Mouse (Mus musculus) layer of hippocampus, postnatal 14 days (tissue): Measurements from ENCODE around the gene Dguok. TPM values are rescaled to one million over a fixed set of nuclear protein-coding genes. Genes with fewer than 3 reads are reported as not detected.
A peak's percentile ranks its signal among the peaks of the same experiment; 100 is the strongest.

ENCODE experiments used
- DNase-seq, 2 experiments: peaks; one replicate each; pipeline ENCODE4 v3.0.0; 2021 to 2022; ENCODE audit warnings: low spot score in 2 of 2, mixed read lengths in 1 of 2
- total RNA-seq, 2 experiments: library from RNA; stranded (reverse); gene quantifications; 2 replicates each; pipeline ENCODE4 v1.2.3; 2021

Gene Dguok
- total RNA-seq, 2 experiments from 2014 or later: 28.1 to 28.7 TPM

DNA sequence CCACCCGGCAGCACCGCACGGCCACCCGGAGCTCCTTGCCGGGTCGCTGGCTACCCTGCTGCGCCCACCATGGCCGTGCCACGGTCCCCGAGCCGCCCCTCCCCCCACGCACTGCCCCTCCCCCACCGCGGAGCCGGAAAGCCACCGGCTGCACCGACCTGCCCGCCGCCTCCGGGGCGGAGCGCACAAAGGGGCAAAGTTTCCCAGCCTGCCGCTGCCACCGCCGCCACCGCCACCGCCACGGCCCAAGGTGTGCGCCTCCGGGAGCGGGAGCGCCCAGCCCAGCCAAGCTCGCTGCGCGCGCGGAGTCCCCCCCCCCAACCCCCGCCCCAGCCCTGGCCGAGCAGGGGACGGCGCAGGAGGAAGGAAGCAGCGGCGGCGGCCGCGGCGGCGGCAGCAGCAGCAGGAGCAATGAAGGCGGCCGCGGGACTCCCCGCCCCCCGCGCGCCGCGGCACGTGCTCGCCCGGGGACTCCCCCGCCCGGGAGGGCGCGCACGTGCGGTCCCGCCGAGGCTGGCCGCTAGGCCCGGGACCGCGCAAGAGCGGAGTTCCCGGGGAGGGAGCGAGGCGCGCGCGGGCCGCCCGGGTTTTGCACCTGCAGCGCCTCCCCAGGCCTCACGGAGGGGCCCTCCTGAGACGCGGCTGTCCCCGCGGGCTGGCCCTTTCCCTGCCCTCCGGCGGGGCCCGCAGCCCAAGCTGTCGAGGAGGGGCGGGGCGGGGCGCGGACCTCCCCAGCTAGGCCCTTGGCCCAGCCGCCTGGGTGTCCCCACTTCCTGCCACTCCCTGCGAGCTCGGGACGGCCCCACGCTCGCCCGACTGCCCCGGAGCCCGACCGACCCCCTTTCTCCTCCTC is 50.4 kb downstream of the Dguok start:
- peak in 1 of 2 experiments; percentile 54 for DNase-seq

DNA sequence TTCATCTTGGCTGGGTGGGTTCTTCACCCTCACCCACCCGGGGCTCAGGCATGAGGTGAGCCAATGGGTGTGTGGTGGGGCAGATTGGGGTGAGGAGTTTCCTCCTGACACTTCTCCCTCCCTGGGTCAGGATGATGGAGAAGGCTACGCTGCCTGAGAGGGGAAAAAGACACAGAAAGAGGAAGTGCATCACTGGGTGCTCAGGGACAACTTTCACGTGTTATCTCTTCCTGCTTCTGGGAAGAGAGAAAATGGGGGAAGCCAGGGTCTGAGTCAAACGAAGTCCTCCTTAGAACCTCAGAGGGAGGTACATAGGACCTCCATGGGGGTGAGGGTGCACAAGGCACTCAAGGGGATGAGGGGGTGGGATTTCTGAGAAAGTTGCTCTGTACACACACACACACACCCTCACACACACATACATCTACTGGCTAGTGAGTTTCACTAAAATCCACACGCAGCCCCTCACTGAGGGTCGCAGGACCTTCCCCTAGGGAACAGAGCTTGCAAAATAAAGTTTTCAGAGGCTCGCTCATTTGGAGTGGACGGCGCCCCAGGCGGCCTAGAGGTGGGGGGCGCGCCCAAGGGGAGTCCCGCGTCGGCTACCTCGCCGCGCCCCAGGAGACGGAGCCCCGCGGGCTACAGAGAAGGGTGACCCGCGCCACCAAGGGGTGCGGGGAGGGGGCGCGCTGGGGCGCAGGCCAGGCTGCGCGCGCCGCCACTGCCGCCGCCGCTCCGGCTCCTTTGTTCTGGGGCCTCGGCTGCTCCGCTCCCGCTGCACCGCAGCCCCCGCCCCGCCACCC is 51.2 kb downstream of the Dguok start:
- no peak for DNase-seq

DNA sequence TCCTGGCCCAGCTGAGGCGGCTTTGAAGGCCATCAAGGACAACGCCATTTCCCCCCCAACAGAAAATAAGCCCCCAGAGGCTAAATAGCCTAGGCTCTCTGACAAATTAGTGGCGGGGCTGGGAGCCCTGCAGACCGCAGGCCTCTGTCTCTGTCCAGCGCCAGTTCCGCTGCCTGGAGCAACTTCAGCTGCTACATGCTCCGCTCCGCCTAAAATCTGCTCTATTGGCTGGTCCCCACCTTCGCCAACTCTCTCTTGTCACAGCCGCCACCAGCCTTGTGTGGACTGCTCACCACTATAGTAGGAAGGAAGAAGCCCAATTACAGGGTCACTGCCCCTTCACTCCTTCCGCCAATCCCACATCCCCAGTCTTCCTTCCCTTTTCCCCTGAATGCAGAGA is 53.1 kb downstream of the Dguok start:
- no peak for DNase-seq

DNA sequence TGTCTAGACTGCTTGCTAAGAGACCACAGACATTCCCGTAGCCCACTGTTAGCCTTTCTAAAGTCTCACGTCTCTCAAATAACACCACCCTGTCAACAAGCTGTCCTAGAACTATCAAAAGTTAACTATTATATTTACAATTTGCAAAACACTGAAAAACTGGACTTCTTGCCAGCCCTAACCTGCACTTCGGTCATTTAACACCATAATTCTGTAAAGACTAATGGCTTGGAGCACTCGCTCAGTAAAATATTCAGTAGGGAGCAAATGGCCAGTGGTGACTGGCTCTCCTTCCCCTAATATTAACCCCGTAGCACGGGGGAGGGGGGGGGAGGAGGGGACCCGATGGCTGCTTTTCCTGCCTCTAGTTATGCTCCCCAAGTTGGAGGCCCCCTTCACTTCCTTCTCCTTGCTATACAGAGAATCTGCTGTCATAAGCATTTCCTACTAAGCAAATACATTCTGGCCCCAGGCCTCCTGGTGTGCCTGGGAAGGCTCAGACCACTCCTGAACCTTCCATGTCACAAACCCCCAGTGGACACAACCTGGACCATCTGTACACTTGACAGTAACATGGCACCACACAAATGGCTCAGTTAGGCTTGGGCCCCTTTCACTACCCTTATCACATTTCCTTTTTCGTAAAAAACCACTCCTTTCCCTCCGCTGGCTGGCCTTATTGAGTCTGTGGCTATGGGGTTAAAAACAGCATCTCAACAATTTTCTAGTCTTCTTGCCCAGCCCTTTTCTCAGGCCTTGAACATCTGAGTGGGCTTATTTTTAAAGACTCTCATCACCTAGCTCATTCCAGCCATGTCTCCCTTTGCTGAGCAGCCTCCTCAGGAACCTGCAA is 56.1 kb downstream of the Dguok start:
- no peak for DNase-seq

DNA sequence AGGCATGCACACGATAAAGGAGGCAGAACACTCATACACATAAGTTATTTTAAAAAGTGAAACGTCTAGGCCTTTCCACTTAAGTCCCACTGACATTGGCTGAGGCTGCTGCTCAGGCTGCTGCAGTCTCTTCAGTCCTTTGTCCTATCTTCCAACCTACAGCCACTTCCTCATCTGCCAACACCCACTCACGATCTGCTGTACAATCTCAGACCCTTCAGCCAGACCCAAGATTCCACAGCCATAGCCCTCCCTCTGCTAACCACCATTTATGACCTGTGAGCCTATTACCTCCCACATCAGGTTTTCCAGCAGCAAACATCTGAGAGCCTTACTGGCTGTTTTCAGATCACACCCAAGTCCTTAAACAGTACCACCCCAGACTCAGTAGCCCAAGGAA is 57.3 kb downstream of the Dguok start:
- DNase-seq: no peak

DNA sequence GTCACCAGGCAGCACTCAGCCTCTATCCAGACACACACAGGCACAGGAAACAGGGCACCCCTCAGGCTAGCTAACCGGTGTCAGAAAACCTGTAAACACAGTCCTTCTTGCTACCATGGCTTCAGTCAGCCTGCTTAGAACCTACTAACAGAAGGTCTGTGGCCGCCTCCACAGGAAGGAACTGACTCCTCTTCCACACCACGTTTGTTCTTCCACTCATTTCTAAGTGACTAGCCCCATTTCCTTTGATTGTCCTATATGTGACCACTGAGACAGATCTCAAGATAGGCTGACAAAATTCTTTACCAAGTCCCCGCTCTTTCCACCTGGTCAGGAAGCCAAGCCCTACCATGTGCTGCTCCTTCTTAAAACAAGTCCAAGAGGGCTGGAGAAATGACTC is 57.9 kb downstream of the Dguok start:
- no peak for DNase-seq

DNA sequence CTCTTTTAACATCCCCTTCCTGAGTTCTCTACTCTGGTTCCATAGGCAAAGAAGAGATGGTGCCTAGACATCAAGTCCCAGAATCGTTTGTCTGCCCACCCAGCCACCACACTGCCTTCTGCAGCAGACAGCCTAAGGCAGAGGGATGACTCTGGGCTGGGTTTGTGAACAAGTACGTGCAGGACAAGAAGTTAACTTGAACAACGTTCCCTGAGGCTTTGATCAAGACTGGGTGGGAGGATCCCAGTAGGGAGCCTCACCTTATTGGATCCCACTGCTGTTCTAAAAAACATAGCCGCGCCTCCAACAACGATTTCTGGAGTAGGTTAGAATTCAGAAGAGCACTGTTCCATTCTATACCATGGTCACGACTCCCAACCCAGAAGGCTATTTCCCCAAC is 59.7 kb downstream of the Dguok start:
- no peak for DNase-seq

DNA sequence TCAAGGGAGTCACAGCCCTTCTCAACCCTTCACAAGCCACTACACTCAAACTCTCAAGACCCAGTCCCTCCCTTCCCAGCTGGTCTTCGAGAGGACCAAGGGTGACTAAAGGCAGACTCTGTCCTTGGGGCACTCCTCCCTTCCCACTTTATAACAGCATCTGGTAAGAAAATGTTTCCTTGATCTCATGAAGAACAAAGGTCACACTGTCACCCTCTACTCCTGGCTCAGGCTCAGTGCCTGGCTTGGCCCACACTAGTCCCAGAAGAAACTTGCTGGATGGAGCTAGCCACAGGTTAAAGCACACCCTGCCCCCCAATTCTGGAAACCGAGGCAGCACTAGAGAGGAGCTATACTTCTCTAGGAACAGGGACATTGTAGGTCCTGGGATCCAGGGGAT is 61.0 kb downstream of the Dguok start:
- no peak for DNase-seq

DNA sequence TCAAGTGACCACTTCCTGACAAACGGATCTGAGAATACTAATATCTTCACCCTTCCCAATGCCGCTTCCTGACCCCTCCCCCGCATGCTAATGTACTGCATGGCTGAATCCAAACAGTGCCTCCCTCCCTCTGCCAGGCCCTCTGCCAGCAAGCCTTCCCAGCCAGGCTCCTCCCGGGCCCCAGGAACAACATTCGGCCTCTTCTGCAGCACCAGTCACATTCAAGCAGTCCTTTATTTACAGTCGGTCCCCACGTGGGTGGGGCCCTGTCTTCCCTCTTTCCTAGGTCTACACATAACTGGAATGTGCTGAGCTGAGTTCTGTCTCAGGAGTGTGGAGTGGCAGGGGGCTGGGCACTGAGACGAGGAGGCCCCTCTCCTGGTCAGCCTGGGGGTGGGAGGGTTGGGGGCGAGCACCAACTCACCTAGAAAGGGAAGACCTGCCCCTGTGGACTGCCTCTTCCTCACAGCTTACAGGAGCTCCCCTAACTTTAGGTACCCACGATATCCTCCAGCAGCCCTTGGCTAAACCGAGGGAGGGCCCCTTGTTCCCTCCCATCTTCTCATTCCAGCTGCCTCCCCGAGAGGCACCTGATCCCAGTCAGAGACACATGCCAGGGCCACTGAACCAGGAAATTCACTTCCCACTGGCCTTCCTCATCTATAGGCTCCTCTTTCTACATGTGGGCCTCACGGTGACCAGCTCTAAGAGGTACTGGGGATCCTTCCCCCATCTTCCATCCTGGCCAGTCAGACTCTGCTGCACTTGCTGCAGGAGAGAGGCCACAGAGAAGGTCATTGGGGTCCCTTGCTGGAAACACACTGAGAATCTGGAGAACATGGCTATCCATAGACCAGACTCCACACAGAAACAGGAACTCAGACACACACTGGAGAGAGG is 63.1 kb downstream of the Dguok start:
- peak; percentile 52 to 74 for DNase-seq

DNA sequence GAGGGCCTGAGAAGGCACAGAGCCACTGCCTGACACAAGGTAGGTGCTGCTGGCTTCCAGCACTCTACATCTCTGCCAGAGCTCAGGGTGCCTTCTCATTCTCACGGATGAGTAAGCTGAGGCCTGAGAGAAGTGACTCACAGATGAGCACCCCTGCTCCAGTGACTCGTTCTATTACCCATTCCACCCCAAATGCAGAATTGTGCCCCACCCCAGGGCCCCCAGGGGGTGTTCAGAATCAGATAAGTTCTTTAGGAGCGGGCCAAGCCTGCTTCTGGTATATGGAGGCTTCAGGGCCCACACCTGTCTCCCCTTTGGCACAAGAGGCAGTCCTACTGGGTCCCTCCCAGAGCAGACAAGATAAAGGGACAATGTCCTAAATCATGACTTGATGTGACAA is 64.1 kb downstream of the Dguok start:
- no peak for DNase-seq

DNA sequence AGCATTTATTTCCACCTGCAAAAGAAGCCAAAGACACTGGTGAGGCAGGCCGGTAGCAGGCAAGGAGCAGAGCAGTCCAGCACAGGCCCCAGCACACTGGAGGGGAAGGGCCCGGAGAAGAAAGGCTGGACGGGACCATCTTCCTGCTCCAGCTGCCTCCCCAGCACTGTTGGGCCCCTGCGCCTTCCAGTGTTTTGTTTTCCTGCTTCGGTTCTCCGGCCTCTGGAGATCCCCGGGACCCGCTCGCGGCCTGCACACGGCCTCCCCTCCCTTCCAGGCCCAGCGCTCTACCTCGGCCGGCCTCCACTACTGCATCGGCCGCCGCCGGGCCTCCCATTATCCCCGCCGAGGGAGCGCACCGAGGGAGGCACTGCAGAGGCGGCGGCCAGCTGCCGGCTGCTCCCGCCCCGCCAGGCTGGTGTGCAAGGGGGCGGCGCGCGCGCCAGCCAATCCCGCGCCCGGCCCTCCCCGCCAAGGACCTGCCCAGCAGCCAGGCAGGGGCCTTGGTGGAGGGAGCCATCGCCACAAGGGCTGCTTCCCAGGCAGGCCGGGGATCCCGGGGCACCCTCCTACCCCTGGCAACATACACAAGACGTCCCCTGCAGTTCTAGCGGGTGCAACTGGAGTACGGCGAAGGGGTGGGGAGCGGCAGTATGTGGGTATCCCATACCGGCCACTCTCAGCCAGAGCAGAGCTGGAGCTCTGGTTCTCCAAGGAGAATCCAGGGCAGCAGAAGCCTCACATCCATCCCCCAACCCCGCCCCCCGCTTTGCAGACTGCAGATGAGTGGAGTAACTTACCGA is 65.3 kb downstream of the Dguok start:
- DNase-seq: peak; percentile 84 to 85

DNA sequence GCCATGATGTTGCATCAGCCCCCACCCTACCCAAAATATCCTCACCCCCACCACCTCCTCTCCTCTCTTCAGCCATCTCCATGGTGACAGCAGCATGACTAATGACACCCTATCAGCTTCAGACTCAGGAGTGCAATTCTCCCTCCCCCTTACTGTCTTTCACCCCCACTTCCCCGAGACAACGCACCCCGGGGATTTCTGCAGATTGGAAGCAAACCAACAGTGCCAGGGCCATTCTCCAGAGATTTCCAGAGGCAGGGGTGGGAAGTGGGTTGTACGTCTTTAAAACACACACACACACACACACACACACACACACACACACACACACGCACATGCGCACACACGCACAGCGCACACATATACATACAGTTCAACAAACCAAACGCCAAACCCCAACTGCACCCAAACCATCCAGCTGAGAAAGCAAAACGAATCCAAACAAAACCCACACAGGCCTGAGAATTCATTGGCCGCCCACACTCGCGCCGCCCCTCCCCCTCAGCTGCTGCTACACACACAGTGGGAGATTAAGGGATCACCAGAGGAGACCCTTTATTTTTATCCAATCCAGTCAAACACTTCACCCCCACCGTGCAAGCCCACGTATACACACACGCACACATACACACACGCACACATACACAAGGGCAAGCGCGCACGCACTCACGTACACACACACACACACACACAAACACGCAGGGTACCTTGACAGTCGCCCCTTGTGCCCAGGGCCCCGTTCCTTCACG is 66.1 kb downstream of the Dguok start:
- DNase-seq: peak; percentile 80 to 82

DNA sequence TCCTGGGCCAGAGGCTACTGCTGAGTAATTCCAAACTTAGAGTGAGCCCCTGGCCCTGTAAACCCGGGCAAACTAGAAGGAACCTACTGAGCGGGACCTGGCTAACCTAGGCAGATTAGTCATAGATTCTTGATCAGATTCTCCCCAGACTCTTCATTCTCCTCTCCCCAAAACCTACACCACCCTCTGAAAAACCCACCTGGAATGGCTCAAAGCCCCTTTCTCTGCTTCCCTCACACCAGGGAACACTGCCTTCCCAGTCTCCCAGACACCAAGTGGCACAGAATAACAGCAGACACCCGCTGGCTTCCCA is 66.6 kb downstream of the Dguok start:
- DNase-seq: no peak

DNA sequence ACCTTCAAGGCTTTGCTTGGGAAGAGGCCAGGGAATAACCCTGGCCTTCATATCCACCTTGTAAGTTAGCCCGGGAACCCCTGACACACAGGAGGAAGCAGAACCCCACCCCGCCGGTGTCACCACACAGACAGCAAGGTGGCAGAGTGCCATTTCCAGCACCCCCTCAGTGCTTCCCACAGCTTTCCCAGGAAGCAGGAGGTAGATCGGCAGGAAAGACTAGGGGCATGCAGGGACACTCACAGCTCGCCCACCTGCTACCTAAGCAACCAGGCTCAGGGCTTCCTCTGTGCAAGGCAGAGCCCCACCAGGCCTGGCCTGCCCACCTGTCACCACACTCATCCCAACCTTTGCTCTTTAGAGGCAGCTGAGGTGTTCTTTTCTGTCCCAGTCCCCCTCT is 67.0 kb downstream of the Dguok start:
- peak; percentile 43 to 55 for DNase-seq

DNA sequence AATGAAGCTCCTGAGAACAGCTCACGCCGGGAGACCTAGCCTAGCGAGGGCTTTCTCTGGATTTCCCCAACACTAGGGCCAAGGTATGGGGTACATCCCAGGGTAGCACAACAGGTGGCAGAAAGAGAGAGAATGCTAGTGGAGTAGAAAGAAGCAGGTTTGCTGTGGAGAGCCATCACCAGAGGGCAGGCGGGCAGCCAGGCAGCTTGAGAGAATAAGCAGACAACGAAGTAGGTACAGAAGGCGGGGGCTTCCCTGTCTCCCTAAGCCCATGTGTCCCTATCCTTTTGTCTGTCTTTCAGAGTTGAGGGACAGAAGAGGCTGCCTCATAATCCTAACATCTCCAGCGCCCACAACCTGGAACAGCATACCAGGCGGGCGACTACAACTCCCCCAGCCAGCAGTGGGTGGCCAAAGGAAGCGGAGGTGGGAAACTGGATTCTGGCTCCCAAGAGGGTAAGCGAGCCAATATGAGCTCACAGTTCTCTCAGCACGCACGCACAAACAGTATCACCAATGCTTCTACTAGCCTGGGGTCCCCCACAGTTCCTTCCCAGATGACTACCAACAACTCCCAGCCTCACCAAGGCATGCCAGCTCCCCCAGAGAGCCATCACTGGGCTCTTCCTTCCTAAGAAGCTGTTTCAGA is 67.5 kb downstream of the Dguok start:
- DNase-seq: peak; percentile 38 to 53

DNA sequence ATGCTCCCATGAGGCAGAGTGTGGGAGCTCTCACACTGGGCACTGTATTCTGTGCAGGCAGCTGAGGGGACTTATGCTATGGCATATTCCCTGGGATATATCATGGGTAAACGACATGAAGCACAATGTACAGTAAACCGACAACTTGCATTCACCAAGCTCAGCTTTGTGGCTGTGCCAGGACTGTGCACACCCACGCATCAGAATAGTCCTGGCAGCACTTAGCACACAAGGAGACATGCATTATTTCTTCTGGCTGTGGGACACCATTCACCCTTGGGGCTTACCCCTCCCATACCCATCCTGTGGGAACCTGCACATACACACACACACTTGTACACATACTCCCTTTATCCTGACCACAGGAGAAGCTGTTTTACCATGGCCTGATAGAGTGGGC is 68.2 kb downstream of the Dguok start:
- no peak for DNase-seq

DNA sequence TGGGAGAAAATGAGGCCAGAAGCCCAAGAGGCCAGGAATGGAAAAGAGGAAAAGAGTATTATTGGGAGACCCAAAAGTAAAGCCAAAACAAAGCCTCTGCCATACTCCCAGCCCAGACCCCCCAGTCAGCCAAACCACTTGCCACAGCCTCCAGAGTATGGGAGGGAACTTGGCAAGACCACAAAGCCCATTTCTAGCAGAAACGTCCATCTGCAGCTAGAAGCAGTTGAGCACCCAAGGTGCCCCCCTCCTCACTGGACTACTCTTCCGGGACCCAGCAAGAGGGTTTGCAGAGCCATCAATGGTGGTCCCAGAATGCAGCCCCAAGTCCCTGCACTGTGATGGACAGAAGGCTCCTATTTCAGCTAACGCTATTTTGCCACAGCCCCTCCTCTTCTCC is 69.0 kb downstream of the Dguok start:
- DNase-seq: no peak

DNA sequence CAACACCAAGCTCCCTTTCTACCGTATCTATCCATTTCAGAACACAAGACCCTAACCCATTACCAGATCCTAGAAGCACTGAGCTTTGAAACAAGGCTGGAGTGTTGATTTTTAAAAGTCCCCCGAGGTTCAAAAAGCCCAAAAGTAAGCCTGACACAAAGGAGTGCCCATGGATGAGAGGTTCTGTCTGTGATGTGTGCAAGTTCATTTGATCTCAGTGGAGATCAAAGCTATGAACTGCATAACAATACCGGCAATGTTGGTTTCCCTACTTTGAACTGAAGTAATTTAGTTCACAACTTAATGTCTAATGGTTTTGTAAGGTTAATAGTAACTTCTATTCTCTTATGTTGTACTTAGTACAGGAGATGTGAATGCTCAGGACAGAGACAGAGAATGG is 69.5 kb downstream of the Dguok start:
- DNase-seq: no peak

DNA sequence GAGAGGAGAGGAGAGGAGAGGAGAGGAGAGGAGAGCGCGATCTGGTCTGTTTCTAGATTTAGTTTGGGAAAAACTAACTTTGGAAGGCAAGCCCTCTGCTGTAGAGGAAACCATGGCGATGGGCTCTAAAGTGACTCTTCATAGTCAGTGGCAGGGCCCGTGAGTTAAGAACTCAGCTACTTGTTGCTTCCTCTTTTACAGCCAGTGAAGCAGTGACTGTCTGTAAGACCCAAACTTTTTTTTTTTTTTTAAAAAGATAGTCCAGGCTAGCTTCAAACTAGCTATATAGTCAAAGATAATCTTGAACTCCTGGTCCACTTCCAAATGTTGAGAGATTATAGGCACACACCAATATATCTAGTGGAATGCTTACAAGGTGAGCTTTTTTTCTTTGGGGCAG is 70.2 kb downstream of the Dguok start:
- no peak for DNase-seq
